Mouse (Mus musculus): ENCODE measurements around the gene Mecom.

The Mecom gene

DNA sequence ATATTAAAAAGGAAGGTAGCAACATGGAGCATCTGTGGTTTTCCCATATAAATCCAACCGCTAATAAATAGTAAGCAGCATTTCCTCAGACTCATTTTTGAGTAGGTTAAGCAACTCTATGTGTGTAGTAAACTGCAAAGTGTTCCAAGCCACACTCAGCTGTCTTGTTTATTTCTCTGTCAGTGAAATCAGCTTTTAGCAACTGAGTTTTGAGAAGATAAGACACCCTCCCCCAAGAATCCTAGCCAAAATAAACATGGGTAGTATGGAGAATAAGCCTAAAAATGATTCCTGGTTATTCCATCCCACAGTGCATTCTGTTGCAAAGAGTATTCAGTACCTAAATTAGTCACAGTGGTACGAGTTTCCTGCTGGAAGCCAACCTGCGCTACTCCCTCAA is 450.1 kb downstream of the Mecom start:
- DNase-seq (ENCODE audit: low spot score): no peak

DNA sequence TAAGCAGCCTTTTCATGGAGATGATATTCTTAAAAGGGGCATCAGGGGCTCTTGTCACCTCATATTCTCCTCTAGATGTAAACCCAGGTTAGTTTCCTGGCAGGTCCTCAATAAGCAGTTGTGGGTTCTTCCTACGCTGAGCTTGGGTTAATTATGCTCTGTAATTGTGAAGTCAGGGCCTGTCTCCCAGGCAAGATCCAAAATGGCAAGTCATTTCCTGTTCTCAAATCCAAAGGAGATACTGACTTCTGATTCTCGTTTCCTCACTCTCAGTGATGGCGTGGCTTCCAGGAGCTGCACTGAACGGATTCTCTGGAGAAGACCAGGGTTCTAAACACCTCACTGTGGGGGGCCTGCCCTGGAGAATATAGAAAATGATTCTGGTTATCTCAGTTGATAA is 450.7 kb downstream of the Mecom start:
- DNase-seq (ENCODE audit: low spot score): no peak

DNA sequence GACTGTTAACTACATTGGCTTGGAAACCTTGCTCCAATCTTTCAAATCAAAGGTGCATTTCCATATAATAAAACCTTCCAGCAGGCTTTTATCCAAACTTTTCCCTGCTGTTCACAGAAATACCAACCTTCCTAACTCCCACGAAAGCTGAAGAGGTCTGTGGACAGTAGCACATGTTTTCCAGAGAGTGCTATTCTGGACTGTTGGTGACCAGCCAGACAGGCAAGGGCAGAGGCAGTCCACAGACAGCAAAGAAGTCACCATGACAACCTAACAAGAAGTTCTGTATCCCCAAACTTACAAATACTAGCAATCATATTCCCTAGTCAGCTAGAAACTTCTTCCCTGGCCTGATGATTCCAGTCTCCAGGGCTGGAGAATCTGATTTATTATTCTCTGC is 454.8 kb downstream of the Mecom start:
- DNase-seq (ENCODE audit: low spot score): no peak

DNA sequence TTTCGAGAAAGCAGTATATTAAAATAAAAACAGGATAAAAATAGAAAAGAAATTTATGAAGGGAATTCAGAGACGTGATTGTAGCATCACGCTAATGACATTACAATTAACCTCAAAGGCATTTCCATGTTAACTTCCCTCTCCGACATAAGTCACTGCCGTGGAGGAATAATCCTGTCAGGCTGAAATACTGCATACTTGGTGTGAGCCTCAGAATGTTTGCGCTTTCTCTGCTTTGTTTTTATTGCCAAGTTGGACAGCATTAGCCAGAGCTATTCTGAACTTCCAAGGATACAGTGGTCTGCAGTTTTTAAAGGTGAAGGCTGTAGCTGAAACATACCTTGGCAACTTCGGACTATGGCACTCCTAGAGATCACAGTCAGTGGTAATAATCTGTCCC is 455.3 kb downstream of the Mecom start:
- DNase-seq (ENCODE audit: low spot score): no peak

DNA sequence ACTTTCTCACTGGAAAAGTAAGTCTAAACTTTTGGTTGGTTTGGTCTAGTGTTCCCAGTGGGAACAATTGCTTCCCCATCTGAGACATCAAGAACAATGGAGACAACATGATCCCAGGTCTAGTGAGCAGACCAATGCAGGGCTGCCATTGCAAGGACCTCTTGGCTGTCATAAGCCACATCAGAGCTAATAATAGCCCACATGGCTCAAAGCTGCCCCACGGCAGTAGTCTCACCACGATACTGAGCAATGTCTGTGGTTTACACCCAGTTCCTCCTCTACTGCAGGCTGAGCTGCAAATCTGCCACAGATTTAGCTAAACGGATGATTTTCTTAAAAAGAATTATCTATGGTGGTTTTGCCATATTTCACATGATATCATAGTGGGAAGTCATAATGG is 455.9 kb downstream of the Mecom start:
- DNase-seq (ENCODE audit: low spot score): no peak

DNA sequence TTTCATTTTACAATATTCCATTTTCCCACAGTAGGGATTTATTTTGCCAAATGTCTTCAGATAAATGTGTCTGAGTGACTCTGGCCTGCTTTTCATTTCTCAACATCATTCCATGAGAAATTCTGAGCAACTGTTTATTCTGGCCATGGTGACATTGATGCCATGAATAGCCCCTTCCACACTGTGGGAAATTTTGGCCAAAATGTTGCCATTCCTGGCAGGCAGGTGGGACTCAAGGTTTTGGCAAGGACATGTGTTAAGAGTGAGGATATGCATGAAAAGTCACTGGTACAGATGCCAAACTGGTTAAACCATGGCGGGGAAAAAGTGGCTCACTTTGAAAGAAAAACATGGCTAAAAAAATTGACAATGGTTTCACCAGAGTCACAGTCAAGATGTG is 456.4 kb downstream of the Mecom start:
- DNase-seq (ENCODE audit: low spot score): no peak

DNA sequence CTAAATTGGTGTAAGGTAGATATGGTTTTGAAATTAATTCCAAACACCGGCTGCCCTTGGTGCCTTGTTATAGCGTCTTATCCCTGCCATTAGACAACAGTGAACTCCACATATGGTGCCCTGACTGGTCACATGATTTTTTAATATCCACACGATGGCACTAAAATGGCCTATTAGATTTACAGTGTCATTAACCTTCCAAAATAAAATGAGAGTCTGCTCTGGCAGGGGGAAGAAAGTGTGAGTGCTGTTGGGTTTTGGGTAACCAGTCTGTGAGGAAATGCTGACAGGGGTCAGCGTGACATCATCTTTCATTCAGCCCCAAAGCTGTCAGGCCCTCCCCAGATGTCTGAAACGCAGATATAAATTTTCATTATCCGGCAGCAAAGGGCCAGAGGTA is 461.7 kb downstream of the Mecom start:
- DNase-seq (ENCODE audit: low spot score): no peak

DNA sequence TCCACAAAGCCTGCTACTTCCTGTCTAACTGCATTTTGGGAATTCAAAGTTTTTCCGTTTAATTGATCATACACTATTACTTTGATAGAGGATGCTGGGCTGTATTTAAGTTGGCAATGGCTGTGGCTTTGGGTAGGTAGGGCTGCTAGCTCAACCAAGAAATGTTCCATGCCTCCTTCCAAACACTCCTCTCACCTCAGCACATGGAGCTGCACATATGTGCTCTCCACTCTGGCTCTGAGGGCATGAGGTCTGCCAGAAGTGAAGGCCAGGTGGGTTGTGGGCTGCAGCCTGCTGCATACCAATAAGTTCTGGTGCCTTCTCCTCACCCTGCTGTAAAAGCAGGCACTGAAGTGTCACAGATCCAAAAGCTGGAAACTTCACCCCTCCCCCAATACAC is 464.0 kb downstream of the Mecom start:
- no peak for DNase-seq (ENCODE audit: low spot score)

DNA sequence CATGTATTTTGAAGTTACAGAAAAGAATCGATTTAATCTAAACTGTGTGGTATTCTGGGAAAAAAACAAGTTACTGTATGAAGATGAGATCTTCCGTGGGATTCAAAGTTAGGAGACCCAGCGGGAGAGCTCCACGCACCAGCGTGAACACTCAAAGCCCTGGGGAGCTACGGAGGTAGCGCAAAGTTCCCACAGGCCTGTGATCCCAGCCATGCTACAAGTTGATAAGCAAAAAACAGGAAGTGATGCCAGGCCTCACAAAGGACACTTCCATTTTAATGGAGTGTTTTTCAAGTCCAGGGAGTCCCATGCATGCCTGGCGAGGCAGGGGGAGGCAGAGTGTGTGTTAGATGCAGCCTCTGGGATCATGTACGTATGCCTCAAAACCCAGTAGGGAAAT is 464.5 kb downstream of the Mecom start:
- no peak for DNase-seq (ENCODE audit: low spot score)

DNA sequence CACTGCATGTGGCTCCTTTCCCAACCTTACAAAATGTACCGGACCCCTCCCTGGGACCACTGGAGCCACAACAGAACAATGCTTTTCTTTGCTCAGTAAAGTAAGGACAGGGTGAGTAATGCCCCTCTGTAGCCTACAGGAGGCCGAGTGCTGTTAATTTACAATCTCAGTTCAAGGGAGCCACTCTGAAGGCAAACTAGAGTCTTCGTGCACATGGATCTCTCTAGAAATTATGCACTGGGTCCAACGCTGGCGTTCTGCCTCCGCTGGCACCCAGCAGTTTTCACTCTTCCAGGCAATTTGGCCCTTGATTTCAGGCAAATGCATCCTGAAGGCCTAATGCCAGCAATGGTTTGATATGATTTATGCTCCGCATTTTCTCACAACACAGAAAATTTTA is 467.0 kb downstream of the Mecom start:
- no peak for DNase-seq (ENCODE audit: low spot score)

DNA sequence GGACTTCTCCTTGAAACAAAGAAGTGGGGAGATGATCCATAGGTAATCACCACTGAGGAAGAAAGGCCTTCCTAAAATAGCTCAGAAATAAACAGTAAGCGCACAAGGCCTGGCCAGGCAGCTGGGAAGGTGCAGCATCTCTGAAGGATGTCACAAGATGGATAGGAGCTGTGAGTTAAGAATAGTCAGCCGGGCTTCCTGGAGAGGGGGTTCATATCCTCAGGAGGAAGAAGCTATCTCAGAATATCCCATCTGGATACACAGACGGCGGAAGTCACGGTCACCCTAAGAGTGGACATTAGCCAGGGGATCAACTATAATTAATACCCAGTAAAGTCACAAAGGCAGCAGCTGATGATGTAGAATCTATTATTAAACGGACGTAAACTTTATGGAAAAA is 471.3 kb downstream of the Mecom start:
- DNase-seq (ENCODE audit: low spot score): no peak

DNA sequence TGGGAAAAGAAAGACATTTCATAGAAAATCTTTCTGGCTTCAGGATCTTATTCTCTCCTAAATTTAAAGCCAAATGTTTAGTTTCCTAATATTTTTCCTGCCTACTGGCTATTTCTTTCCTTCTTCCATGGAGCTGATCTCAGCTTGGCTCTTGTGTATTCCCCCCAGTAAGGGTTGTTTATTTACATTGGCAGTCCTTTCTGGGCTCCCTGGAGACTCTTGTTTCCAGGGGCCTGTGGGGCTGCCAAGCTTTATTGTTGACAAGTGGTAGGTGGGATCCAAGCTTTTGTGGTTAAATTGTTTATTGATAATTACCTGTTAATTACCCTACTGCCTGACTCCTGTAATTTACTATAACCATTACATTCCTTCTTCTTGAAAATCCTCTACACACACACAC is 476.5 kb downstream of the Mecom start:
- DNase-seq (ENCODE audit: low spot score): no peak

DNA sequence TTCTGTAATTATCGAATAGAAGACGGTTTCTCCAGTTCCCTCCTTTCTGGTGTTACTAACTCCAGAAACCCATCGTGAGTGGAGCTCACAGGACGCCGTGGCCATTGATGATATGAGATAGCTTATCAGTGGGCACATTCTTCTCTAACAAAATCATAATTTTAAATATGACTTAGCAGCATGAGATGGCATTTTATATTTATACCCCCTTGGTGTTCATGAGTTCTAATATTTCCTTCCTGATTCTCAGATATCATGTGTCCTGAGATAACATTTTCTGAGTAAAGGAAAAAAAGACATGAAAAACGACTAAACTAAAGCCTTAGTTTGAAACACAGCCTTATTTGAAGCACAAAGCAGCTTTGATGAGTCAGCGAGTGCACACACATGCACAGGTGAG is 481.3 kb downstream of the Mecom start:
- no peak for DNase-seq (ENCODE audit: low spot score)

DNA sequence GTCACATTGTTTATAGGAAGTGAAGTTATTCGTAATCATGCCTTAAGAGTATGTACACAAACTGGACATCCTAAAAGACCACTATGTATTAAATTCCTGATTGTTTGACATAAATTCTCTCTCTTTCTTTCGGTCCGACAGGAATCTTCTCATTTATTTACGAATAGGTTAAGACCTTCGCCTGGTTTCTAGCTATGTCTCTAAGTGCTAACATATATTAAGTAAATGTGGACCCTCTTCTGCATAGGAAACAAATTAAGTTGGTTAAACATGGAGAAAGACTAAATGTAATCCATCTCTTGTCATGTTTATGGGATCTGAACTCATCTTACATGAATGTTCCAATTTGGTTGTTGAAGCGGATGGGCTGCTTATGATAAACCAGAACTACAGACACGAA is 487.8 kb downstream of the Mecom start:
- DNase-seq (ENCODE audit: low spot score): no peak

DNA sequence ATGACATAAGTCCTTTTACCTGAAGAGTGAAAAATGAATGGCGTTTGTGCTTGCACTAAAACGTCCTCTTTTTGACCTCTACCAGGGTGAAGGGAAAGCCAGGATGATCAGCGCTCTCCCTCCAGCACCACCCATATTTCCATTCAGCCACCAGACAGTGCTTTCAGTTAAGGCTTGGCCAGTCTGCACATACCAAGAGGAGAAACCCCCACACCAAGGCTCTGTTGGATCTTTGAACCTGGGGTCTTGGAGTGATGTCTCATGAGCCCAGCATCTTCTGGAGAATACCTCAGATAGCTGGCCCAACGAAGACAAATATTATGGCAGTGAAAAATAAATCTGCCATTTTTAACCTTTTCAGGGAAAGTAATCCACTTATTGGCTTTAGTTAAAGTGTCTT is 488.2 kb downstream of the Mecom start:
- DNase-seq (ENCODE audit: low spot score): no peak

DNA sequence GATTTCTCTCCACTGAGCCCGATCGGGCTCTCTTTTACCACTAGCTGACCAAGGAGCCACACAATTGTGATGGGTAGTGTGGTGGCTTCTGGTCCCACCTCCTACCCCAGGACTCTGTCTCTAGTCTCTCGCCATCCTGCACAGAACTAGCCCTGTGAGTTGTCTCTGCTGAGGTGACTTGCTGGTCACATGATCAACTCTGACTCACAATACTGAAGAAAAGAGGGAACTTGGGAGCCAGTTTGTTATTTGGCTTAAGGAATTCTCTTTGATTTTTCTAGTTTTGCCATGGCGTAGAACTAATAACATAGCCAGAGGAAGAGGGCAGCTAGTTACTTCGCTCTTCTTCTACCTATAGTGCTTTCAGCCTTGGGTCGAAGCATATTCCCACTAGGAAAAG is 496.5 kb downstream of the Mecom start:
- no peak for DNase-seq (ENCODE audit: low spot score)

DNA sequence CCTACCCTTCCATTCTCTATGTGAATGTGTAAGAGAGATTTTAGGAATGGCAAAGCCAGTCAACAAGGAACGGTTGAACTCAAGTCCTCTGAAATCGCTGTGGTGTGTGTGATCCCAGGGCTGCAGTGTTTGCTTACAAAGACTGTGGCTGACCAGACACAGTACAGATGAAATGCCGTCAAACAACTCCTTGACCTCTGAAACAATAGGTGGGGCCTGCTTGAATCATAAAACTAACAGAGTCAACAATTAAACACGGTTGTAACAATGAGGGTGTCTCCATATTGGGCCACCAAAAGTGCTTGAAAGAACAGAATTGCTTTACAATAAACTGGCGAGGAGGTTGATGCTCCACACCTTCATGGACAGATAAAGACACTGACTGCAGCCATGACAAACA is 497.0 kb downstream of the Mecom start:
- DNase-seq (ENCODE audit: low spot score): no peak

DNA sequence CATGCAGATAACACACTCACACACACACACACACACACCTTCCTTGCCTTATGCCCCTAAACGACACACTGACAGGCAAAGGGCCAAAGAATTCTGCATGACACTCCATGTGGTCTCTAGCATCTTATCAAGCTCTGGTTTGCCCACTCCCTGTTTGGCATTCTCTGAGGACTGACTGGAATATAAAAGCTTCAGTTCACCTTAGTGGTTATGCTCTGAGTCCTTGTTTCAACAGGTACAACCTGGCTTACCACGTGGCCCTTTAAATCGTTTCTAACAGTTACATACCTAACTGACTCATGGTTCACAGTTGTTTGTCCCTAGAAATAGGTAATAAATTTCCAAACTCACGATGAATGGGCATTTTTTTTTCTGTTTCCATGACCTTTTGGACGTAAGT is 499.0 kb downstream of the Mecom start:
- DNase-seq (ENCODE audit: low spot score): no peak

DNA sequence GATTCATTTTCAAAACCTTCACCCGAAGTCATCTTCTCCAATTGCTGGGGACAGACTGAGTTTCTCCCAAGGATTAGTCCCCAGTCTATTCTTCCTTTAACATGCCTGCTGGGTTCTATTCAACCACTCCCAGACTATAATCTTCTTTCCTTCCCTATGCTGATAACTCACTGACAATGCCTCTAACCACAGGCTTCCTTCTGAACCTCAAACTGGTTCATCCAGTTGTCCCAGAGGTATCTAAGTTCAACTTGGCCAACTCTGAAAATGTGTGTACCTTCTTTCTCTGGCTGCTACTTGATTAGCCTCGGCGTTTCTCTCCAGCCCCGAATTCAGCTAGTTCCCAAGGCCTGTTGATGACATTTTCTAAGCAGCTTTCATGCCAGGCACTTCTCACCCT is 499.7 kb downstream of the Mecom start:
- no peak for DNase-seq (ENCODE audit: low spot score)

DNA sequence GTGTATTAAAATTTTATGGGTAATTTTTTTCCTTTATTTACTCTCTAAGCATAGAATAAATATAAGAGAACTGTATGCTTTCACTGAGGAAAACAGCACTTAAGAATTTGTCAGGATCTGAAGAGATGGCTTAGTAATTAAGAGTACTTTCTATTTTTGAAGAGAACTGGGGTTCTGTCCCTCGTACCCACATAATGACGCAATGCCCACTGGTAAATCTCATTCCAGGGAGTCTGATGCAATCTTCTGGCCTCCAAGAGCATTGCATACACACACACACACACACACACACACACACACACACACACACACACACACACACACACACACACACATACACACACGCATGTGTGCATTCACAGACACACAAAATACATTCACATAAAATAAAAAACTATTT is 504.3 kb downstream of the Mecom start:
- no peak for DNase-seq (ENCODE audit: low spot score)

DNA sequence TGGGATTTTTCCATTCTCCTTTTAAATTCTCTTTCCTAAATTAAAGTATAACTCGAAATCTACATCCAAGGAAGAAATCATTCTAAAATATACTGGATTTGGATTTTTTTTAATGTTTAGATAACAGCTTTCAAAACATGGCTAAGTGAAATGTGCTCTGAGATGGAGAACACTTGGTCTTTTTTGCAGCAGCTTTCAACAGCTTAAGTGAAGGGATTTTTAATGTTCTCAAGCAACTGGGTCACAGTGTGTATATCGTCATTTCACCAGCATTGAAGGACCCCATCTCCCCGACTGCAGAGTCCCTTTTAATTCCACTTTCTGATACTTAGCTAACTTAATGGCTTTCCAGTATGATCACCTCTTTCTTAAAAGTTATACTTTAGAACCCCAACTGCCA is 509.3 kb downstream of the Mecom start:
- no peak for DNase-seq (ENCODE audit: low spot score)

DNA sequence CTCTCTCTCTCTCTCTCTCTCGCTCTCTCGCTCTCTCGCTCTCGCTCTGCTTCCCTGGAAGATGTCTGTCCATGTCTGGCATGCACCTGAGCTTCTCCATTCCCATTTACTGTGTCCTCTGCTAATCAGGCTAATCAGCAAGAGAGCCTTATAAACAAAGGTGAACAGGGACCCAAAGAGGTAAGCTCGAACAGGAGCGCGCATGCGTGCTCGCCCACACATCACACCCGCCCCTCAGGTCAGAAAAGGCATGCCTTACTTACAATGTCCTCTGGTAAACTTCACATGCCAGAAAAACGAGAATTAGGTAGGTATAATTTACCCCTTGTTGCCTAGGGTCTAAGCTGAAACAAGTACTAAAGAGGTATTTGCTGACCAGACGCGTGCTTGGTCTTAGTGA is 527.8 kb downstream of the Mecom start:
- no peak for DNase-seq (ENCODE audit: low spot score)

DNA sequence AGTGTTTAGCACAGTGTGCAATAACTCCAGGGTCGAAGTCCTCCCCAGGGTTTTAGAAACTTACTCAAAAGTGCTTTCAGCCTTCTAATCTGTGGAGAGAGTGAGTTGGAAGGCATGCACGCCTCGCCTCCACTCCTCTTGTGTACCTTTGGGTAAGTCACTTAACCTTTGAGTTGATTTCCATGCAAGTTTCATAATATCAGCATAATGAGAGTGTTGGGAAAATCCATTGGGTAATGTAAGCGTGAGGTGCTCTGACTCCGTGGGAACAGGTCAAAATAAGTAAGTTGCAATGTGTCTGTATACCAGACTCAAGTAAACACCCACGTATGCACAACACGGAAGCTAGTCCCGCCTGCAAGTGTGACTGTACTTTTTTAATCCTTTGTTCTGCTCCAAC is 528.4 kb downstream of the Mecom start:
- DNase-seq (ENCODE audit: low spot score): no peak

DNA sequence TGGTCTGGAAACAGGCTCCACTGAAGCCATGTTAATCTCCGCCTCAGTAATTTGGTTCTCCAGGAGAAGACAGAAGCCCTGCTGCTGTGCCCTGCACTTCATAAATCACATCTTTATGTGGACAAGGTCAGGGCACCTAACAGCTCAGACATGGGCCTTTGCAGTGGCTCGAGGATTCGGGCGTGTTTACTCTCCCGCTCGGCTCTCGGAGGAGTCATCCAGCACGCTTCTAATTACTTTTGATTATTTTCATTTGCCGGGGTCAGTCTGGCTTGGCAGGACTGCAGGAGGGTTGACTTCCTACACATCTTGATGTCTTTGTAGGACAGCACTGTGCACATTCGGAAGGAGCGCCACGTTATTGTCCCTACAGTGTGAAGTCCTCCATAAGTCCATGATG is 529.6 kb downstream of the Mecom start:
- DNase-seq (ENCODE audit: low spot score): no peak

DNA sequence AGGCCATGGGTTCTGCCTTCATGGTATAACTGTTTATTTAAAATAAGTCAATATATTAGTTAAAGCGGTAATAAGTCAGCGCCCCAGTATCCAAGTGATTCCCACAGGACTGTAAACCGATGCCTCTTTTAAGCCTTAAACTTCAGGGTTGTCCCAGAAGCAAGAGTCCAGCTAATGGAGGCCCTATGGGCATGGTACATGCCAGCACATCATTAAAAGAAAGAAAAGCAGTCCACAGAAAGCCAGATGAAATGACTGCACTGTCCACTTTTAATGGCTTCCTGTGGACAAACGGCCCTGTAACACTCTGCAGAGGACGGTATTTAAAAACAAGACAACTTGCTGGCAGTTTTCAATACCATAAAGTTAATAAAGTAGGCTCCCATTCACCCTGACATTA is 531.0 kb downstream of the Mecom start:
- DNase-seq (ENCODE audit: low spot score): no peak
